In the genomic region with DNA sequence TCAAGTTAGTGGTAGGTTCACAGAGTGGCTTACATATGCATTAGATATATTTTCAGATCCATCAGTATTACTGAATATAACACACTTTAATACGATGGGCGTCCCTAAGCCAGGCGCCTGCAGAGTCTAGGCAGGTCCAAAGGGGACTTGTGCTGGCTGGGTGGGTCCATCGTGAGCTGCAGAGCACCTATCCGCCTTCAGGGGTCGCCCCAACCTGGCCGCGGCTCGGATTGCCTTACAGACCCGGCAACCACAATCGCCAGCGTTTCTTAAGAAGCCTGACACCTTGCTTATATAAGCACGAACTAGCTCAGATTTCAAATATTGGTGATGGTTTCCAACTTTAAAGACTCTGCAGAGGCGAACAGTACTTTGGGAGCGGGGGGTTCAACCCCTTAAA, we compare ENCODE assay signal across 8 mouse cellular contexts.
DNase-seq lines count a peak whose midpoint lies in the region; ATAC-seq and TF ChIP-seq lines count a peak whose summit lies in the region.

No protein-coding gene starts in this region.

- peak; percentile 53 for DNase-seq in CD4-positive, CD25-positive, alpha-beta regulatory T cell, adult 2 months (ENCODE audit: low read depth, low spot score)
- DNase-seq in adrenal gland, postnatal 14 days, result peak; percentile 49
- peak; percentile 40 for DNase-seq in gastrocnemius, adult 2 months
- peak; percentile 57 for DNase-seq in ovary, postnatal 36 days (ENCODE audit: low spot score)
- peak; percentile 21 for DNase-seq in yolk sac, embryonic 10.5 days (ENCODE audit: low spot score)

- no peaks in the 10 kb centered on the region for H3K27me3 ChIP-seq in kidney, embryonic 15.5 days
- H3K27me3 ChIP-seq in lung, embryonic 16.5 days (ENCODE audit: control insufficient read depth, insufficient read depth, low read depth, low read length), result no peaks in the 10 kb centered on the region

- H3K36me3 ChIP-seq in kidney, embryonic 15.5 days, result no peaks in the 10 kb centered on the region
- H3K36me3 ChIP-seq in lung, embryonic 16.5 days (ENCODE audit: control insufficient read depth, insufficient read depth, low read length), result no peaks in the 10 kb centered on the region

- no peak for ATAC-seq in CD4-positive, CD25-positive, alpha-beta regulatory T cell, adult 4 months
- ATAC-seq in kidney, embryonic 15.5 days (replicated peaks; ENCODE audit: low FRiP score), result 0 out of 2 replicates have a peak, but pooled peaks have one; percentile 54
- ATAC-seq in lung, embryonic 16.5 days (ENCODE audit: low read depth), result peak; percentile 41

- WGBS in kidney, embryonic 15.5 days, result 20% methylated on average over 15 of the region's 15 CpGs
- 9% methylated on average over 15 of the region's 15 CpGs for WGBS in lung, embryonic 16.5 days

- no peak overlapping the region for H3K9ac ChIP-seq in kidney, embryonic 15.5 days
- no peak overlapping the region for H3K9ac ChIP-seq in lung, embryonic 16.5 days (ENCODE audit: low read length)

- intact Hi-C loops in gastrocnemius, adult 2 months (cut with DNase I), result no loop called here

- no peak overlapping the region for H3K4me3 ChIP-seq in gastrocnemius, adult 2 months
- H3K4me3 ChIP-seq in kidney, embryonic 15.5 days (replicated peaks), result 0 out of 2 replicates have a peak overlapping the region, but pooled peaks have one; percentile 10
- H3K4me3 ChIP-seq in lung, embryonic 16.5 days (ENCODE audit: low read length), result no peak overlapping the region

- peak; percentile 48 for TF ChIP-seq CTCF in gastrocnemius, adult 2 months (IDR thresholded peaks at IDR 0.05)

- no peak overlapping the region for H3K27ac ChIP-seq in gastrocnemius, adult 2 months
- H3K27ac ChIP-seq in kidney, embryonic 15.5 days, result no peak overlapping the region
- H3K27ac ChIP-seq in lung, embryonic 16.5 days (ENCODE audit: low read length), result no peak overlapping the region

- H3K4me2 ChIP-seq in kidney, embryonic 15.5 days, result peak overlapping the region; percentile 45
- peak overlapping the region; percentile 43 for H3K4me2 ChIP-seq in lung, embryonic 16.5 days (ENCODE audit: low read depth, low read length)

- peaks cover 8% of the 10 kb centered on the region for H3K4me1 ChIP-seq in kidney, embryonic 15.5 days
- H3K4me1 ChIP-seq in lung, embryonic 16.5 days (replicated peaks; ENCODE audit: control insufficient read depth, insufficient read depth, low read length), result no peaks in the 10 kb centered on the region

- H3K9me3 ChIP-seq in kidney, embryonic 15.5 days (replicated peaks), result no peaks in the 10 kb centered on the region; the same call in 1 of the 2 replicates
- no peaks in the 10 kb centered on the region for H3K9me3 ChIP-seq in lung, embryonic 16.5 days (ENCODE audit: control insufficient read depth, low read length)
